Mouse (Mus musculus) hindbrain, embryonic 11.5 days (tissue): ENCODE data around the gene Pvr. TPM values are rescaled to one million over a fixed set of nuclear protein-coding genes. Genes with fewer than 3 reads are reported as not detected.
A peak's percentile ranks its signal among the peaks of the same experiment; 100 is the strongest.
"Not testable (repeated sequence)": the region's sequence is repeated elsewhere in the genome, so short reads cannot be mapped to it uniquely, and the experiment has no call there.

Experiments
- ATAC-seq: fragments of 200-750 bp; cut with Nextera tagmentation; 2 replicates; pipeline ENCODE4 v1.8.0; 2017; ENCODE audit warnings: mild to moderate bottlenecking, moderate TSS enrichment, moderate library complexity; ENCODE audit not compliant: low FRiP score
- DNase-seq: peaks from one replicate; pipeline ENCODE4 v3.0.0-alpha.2; 2015; ENCODE audit warnings: low spot score
- H3K27ac ChIP-seq: fragments of 300-500 bp; sonication (generic); 2 replicates; pipeline ENCODE4 v1.5.1; 2014; ENCODE audit warnings: mild to moderate bottlenecking, low read depth, low read length
- H3K27me3 ChIP-seq: fragments of 300-500 bp; sonication (generic); 2 replicates; pipeline ENCODE4 v1.6.1; 2014; ENCODE audit warnings: mild to moderate bottlenecking, low read length, moderate library complexity, mixed read lengths; ENCODE audit not compliant: control insufficient read depth, insufficient read depth
- H3K36me3 ChIP-seq: fragments of 300-500 bp; sonication (generic); 2 replicates; pipeline ENCODE4 v1.6.1; 2014; ENCODE audit warnings: mild to moderate bottlenecking, low read length, moderate library complexity, mixed read lengths; ENCODE audit not compliant: control insufficient read depth, insufficient read depth
- H3K4me1 ChIP-seq: fragments of 300-500 bp; sonication (generic); replicated peaks from 2 replicates; pipeline ENCODE4 v1.6.1; 2014; ENCODE audit warnings: low read length, mixed read lengths; ENCODE audit not compliant: control insufficient read depth, insufficient read depth
- H3K4me2 ChIP-seq: fragments of 300-500 bp; sonication (generic); replicated peaks from 2 replicates; pipeline ENCODE4 v1.6.1; 2014; ENCODE audit warnings: mild to moderate bottlenecking, low read depth, low read length
- H3K4me3 ChIP-seq: fragments of 300-500 bp; sonication (generic); 2 replicates; pipeline ENCODE4 v1.5.1; 2014; ENCODE audit warnings: low read depth, low read length
- H3K9ac ChIP-seq: fragments of 300-500 bp; sonication (generic); 2 replicates; pipeline ENCODE4 v1.6.1; 2014; ENCODE audit warnings: low read depth, low read length
- H3K9me3 ChIP-seq: fragments of 300-500 bp; sonication (generic); 2 replicates; pipeline ENCODE4 v1.6.1; 2016; ENCODE audit warnings: low read length; ENCODE audit not compliant: control insufficient read depth
- WGBS: fragments of 180-500 bp; shearing (Covaris S2); extraction: QIAGEN DNeasy Blood & Tissue Kit; methylation state at CpG from one replicate; pipeline ENCODE4 v1.1.7; 2014; 5-methylcytosine and 5-hydroxymethylcytosine counted together
- polyA plus RNA-seq: library from polyadenylated mRNA; unstranded; fragments of >200 nt; fragmentation: Nextera tagmentation; extraction: Ambion mirVana; gene quantifications from 2 replicates; pipeline ENCODE4 v1.2.1, GENCODE M21; 2014

The Pvr gene
- polyA plus RNA-seq, 1 experiment from 2014 or later, result 2.8 TPM

DNA sequence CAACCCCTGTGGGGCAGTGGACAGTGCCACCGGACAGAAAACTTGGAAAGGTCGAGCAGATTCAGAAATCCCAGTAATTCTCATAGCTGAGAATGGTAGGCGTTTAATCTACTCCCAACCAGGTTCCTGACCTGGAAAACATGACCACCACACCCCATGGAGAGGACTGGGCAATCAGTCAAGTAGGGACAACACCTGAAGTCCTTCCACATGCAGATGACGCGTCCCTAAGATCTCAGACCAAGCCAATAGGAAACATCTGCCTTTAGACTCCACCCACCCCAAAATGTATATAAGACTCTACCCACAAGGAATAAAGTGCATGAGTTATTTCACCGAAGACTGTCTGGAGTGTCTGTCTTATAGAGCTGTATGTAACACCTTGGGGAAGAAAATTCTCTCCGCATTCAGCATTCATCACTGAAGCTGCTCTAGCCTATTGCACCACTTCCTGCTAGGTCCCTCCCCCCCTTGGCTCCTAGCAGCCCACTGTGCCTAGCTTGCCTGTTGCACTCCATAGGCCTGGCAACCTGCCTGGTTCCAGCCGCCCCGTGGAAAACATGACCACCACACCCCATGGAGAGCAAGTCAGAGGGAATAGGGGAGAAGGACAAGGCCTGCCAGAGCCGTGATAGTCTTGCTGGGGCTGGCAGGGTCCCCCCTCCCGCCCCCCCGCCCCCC is 18.7 kb upstream of the Pvr start:
- no peak overlapping the region for H3K9ac ChIP-seq
- H3K4me1 ChIP-seq, result no peaks in the 10 kb centered on the region
- H3K27ac ChIP-seq, result no peak overlapping the region
- no peaks in the 10 kb centered on the region for H3K36me3 ChIP-seq
- no peaks in the 10 kb centered on the region for H3K9me3 ChIP-seq
- no peak overlapping the region for H3K4me3 ChIP-seq
- H3K27me3 ChIP-seq, result no peaks in the 10 kb centered on the region
- DNase-seq (no peak), ATAC-seq (no peak)
- WGBS, result 64% methylated on average over 11 of the region's 12 CpGs
- no peak overlapping the region for H3K4me2 ChIP-seq

DNA sequence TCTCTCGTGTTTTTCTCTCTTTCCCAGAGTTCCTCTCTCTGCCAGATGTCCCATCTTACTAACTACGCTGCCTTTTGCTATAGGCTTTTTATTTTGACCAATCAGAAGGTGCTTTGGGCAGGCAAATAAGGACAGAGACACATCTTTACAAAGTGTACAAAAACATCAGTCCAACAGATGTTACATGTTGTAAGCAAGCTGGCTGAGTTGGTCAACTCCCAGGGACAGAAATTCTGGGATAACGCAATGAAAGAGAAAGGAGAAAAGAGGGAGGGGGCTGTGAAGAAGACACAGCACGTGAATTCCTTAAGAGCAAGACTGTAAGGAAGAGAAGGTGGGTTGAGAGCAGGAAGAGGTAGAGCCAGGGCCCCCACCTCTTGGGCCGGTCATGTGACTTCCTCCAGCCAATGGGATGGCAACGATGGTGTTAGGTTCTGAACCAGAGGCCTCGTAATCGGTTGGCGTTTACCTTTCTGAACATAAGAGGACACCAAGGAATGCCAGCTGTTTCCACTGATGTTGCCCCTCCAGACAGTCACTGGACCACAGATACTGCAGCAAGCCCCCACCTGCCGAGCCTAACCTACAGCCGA is 16.4 kb upstream of the Pvr start:
- WGBS, result 85% methylated on average over 11 of the region's 11 CpGs

DNA sequence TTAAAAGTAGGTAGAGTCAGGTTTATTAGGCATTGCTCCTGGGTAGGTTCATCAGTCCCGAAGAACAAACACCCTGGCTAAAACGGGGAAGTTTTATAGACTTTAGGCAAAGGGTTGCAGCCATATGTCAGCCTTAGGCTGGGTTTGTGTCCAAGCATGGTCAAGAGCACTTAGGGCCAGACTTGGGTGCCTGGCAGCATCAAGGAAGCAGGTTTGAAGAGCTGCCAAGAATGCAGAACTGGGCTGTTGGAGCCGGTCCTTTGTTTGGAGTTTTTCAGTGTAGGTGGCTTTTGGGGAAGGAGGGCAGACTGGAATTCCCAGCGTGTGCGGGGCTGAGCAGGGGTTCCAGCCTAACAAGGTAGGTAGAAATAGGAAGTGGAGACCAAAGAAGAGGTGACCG is 15.0 kb upstream of the Pvr start:
- no peaks in the 10 kb centered on the region for H3K27me3 ChIP-seq
- H3K36me3 ChIP-seq, result no peaks in the 10 kb centered on the region
- no peak overlapping the region for H3K4me3 ChIP-seq
- no peak overlapping the region for H3K9ac ChIP-seq
- H3K4me1 ChIP-seq, result no peaks in the 10 kb centered on the region
- no peaks in the 10 kb centered on the region for H3K9me3 ChIP-seq
- ATAC-seq (no peak), DNase-seq (no peak)
- H3K27ac ChIP-seq, result no peak overlapping the region
- no peak overlapping the region for H3K4me2 ChIP-seq
- 80% methylated on average over 6 of the region's 6 CpGs for WGBS

More for the DNA sequence above, 16.4 kb upstream of the Pvr start:
- Histone ChIP-seq H3K4me3 (no peak overlapping the region), H3K27ac (no peak overlapping the region), H3K27me3 (no peaks in the 10 kb centered on the region), H3K4me1 (no peaks in the 10 kb centered on the region), H3K36me3 (no peaks in the 10 kb centered on the region), H3K4me2 (no peak overlapping the region), H3K9me3 (no peaks in the 10 kb centered on the region), H3K9ac (no peak overlapping the region)
- DNase-seq (no peak), ATAC-seq (no peak)

DNA sequence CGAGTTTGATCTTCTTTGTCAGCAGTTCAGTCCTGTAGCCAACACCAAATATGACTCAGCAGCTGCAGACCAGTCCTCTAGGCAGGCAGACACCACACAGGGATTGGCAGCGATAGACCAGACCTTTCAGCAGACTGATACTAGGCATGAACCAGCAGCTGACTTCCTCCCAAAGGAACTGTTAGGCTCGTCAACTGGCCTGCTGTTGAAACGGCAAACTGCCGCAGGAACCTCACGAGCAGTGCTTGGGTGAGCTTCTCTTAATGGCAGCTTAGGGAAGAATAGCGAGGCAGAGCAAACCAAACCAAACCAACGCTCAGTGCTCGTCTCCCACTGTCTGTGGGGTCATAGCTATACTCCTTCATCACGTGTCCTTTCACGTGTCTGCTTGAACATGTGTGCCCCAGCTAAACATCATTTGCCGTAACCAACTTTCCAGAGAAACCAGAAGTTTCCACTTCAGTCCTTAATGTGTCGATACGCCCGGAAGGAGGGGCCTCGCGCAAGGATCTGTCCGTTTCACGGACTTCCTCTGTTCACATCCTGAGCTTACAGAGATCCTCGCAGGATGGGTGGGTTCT is 14.3 kb upstream of the Pvr start:
- Histone ChIP-seq H3K27me3 (no peaks in the 10 kb centered on the region), H3K9me3 (no peaks in the 10 kb centered on the region), H3K27ac (no peak overlapping the region), H3K9ac (no peak overlapping the region), H3K4me1 (no peaks in the 10 kb centered on the region), H3K4me3 (no peak overlapping the region), H3K36me3 (no peaks in the 10 kb centered on the region), H3K4me2 (no peak overlapping the region)
- DNase-seq, result no peak
- ATAC-seq, result no peak
- 84% methylated on average over 20 of the region's 20 CpGs for WGBS

- Histone ChIP-seq H3K9me3 (no peaks in the 10 kb centered on the region), H3K36me3 (no peaks in the 10 kb centered on the region), H3K4me3 (no peak overlapping the region), H3K4me1 (no peaks in the 10 kb centered on the region), H3K27me3 (no peaks in the 10 kb centered on the region), H3K4me2 (no peak overlapping the region), H3K27ac (no peak overlapping the region), H3K9ac (no peak overlapping the region)
- no peak for DNase-seq
- WGBS, result 35% methylated on average over 20 of the region's 21 CpGs
- ATAC-seq, result peak; percentile 55; the same call in 1 of the 2 replicates
Observed at GRCm38 (mm10) chr7:19932877-19933809, 12.2 kb upstream of the Pvr start.

DNA sequence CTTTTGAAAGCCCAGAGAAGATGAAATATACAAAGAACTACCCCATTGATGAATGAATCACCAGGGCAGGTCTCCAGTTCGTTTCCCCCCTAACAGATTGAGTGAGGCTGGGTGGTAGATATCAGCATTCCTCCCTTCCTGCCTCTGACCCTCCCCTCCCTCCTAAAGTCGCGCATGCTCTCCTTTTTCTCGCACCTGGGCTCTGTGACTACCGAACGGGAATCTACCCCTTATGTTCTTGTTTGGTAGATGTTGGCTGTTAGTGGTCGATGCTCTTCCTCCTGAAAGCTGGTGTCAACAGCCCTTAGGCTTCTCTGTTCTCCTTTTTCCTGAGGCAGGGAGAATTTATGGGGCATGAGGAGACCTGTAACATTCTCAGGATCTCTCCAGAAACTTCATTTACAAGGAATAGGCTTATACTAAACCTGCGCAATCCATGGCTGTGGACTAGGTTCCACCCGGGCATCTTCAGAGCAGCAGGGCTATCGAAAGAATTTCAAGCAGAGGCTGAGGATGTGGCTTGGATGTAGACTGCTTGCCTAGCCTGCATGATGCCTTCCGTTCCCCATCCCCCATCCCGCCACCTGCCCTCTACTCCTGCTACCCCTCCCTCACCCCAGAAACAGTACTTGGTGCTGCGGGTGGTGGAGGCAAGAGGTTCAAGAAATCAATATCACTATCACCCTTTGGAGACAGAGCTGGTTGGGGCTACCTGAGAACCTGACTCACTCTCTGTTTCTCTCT is 11.3 kb upstream of the Pvr start:
- no peak overlapping the region for H3K9ac ChIP-seq
- ATAC-seq (no peak), DNase-seq (no peak)
- no peaks in the 10 kb centered on the region for H3K36me3 ChIP-seq
- no peak overlapping the region for H3K27ac ChIP-seq
- no peaks in the 10 kb centered on the region for H3K27me3 ChIP-seq
- 23% methylated on average over 13 of the region's 13 CpGs for WGBS
- H3K4me1 ChIP-seq, result no peaks in the 10 kb centered on the region
- no peak overlapping the region for H3K4me3 ChIP-seq
- no peaks in the 10 kb centered on the region for H3K9me3 ChIP-seq
- no peak overlapping the region for H3K4me2 ChIP-seq

DNA sequence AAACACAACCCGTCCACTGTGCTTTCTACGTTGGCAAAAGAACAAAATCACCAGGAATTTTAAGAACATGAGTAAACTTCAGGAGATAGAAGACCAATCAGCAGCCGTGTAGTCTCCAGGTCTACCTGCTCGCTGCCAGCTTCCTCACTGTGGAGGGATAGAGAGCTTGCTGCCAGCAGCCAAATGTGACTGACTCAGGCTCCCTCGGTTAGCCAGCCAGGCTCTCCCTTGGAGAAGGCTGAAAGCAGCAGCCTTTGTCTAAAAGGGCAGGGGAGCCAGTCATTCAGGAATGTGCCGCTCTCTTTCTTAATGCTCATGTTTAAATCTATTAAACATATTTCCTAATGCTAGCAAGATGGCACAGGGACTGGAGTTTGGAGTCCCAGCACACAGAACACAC is 9.5 kb upstream of the Pvr start:
- H3K9me3 ChIP-seq, H3K9ac ChIP-seq, H3K4me3 ChIP-seq, H3K27ac ChIP-seq, DNase-seq, H3K36me3 ChIP-seq, H3K27me3 ChIP-seq, ATAC-seq, H3K4me1 ChIP-seq, H3K4me2 ChIP-seq: not testable (repeated sequence)
- 82% methylated on average over 6 of the region's 6 CpGs for WGBS

- Histone ChIP-seq H3K9me3 (no peaks in the 10 kb centered on the region), H3K36me3 (no peaks in the 10 kb centered on the region), H3K9ac (no peak overlapping the region), H3K27ac (no peak overlapping the region), H3K4me1 (no peaks in the 10 kb centered on the region), H3K27me3 (no peaks in the 10 kb centered on the region), H3K4me3 (no peak overlapping the region), H3K4me2 (no peak overlapping the region)
- DNase-seq (no peak), ATAC-seq (no peak)
- WGBS, result 60% methylated on average over 5 of the region's 5 CpGs
Observed at GRCm38 (mm10) chr7:19928486-19928885, 7.5 kb upstream of the Pvr start.
